Mouse (Mus musculus) forebrain, embryonic 15.5 days (tissue): Measurements from ENCODE around the gene Chchd3. TPM values are rescaled to one million over a fixed set of nuclear protein-coding genes. Genes with fewer than 3 reads are reported as not detected.

Source experiments
- ATAC-seq: fragments of 200-750 bp; cut with Nextera tagmentation; replicated peaks from 2 replicates; pipeline ENCODE4 v1.8.0; 2017; ENCODE audit warnings: mild to moderate bottlenecking, moderate TSS enrichment, moderate library complexity
- H3K27ac ChIP-seq: fragments of 300-500 bp; sonication (generic); replicated peaks from 2 replicates; pipeline ENCODE4 v1.5.1; 2015; ENCODE audit warnings: mild to moderate bottlenecking, inconsistent platforms
- H3K27me3 ChIP-seq: fragments of 300-500 bp; sonication (generic); 2 replicates; pipeline ENCODE4 v1.6.1; 2015; ENCODE audit warnings: inconsistent platforms
- H3K36me3 ChIP-seq: fragments of 300-500 bp; sonication (generic); 2 replicates; pipeline ENCODE4 v1.6.1; 2015; ENCODE audit warnings: mild to moderate bottlenecking, inconsistent platforms
- H3K4me1 ChIP-seq: fragments of 300-500 bp; sonication (generic); 2 replicates; pipeline ENCODE4 v1.6.1; 2015; ENCODE audit warnings: inconsistent platforms
- H3K4me2 ChIP-seq: fragments of 300-500 bp; sonication (generic); replicated peaks from 2 replicates; pipeline ENCODE4 v1.6.1; 2015; ENCODE audit warnings: mild to moderate bottlenecking, inconsistent platforms
- H3K4me3 ChIP-seq: fragments of 300-500 bp; sonication (generic); 2 replicates; pipeline ENCODE4 v1.5.1; 2015; ENCODE audit warnings: mild to moderate bottlenecking, inconsistent platforms
- H3K9ac ChIP-seq: fragments of 300-500 bp; sonication (generic); replicated peaks from 2 replicates; pipeline ENCODE4 v1.6.1; 2015; ENCODE audit warnings: mild to moderate bottlenecking, inconsistent platforms
- H3K9me3 ChIP-seq: fragments of 300-500 bp; sonication (generic); 2 replicates; pipeline ENCODE4 v1.6.1; 2016; ENCODE audit warnings: inconsistent platforms
- WGBS: fragments of 180-500 bp; shearing (Covaris S2); methylation state at CpG from one replicate; pipeline ENCODE4 v1.1.7; 2015; ENCODE audit warnings: mixed read lengths; 5-methylcytosine and 5-hydroxymethylcytosine counted together
- polyA plus RNA-seq: library from polyadenylated mRNA; unstranded; fragments of >200 nt; fragmentation: Nextera tagmentation; extraction: Ambion mirVana; gene quantifications from 2 replicates; pipeline ENCODE4 v1.2.1, GENCODE M21; 2015

Chchd3 gene
- polyA plus RNA-seq: 129 and 134 TPM in 2 replicates

DNA sequence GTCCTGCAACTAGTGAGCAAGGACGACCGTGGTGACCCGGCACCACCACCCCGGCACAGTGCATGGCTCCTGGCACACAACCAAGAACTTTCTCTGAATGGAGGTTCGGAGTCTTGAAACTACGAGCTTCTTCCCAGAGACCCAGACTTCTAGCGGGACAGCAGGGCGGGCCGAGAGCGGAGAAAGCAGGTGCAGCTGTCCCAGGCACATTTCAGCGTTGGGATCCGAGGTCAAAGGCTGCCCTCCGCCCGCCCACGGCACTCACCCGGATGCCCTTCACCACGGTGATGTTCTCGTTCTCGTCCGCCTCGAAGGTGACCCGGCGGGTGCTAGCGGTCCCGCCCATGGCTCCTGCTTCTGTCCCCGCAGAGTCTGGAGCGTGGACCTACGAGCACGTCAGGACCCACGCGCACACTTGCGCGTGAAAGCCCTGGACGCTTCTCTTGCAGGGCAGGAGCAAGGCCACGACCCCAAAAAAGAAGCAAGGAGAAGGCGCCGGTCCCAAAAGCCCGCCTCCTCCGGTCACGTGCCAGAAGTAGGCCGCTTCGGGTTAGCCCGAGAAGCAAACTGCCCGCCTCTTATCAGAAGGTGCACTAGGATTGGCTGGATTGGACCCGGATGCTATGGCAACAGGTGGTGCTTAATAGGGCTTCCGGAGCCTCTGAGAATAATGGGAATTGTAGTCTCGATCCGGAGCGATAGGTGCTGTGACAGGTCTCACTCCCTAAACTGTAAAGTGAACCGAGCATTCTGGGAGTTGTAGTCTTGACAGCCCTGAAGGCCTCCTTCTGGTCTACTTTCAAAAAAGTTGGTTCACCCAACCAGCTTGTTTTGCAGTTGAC, at the start of gene Chchd3:
Gene Chchd3 (minus strand): TSS at position 526 of the 842 bp plus-strand sequence.
- Histone ChIP-seq H3K36me3 (peaks cover 2% of the 10 kb centered on the region; the same call in 1 of the 2 replicates), H3K4me2 (peak within 1 kb of the TSS; percentile 76), H3K9me3 (no peaks in the 10 kb centered on the region), H3K9ac (peak within 1 kb of the TSS; percentile 76), H3K27ac (peak within 1 kb of the TSS; percentile 51; the same call in 1 of the 2 replicates), H3K4me3 (peak within 1 kb of the TSS; percentile 84), H3K4me1 (peaks cover 17% of the 10 kb centered on the region), H3K27me3 (no peaks in the 10 kb centered on the region)
- ATAC-seq: peak; percentile 100
- WGBS: under 1% methylated on average over 50 of the region's 50 CpGs

- Histone ChIP-seq H3K9me3 (no peaks in the 10 kb centered on the region), H3K4me3 (no peak overlapping the region)
Measured at GRCm38 (mm10) chr6:33104661-33105060, 44.6 kb upstream of the Chchd3 start.

DNA sequence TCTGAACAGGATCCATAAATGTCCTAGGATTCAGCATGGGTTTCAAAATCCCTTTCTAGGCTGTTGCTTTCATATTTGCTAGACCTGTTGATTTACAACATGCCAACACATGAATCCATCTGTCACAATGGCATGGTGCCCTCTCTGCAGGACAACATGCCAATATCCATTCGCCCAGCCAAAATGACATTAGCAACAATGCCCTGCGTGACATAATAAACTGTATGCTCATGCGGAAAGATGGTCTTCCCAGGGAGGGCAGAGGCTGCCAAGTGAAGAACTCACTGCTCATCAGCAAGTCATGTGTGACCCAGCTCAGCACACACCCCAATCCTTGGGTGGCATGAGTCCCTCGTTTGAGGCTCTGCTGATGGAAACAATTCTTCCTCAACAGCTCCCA, 38.8 kb upstream of the Chchd3 start:
- WGBS: 62% methylated on average over 4 of the region's 4 CpGs
- no peaks in the 10 kb centered on the region for H3K9me3 ChIP-seq

More at GRCm38 (mm10) chr6:33104661-33105060, 44.6 kb upstream of the Chchd3 start:
- Histone ChIP-seq H3K36me3 (no peaks in the 10 kb centered on the region), H3K4me2 (no peak overlapping the region), H3K9ac (no peak overlapping the region), H3K27ac (no peak overlapping the region), H3K4me1 (no peaks in the 10 kb centered on the region), H3K27me3 (no peaks in the 10 kb centered on the region)
- 85% methylated on average over 6 of the region's 6 CpGs for WGBS
- ATAC-seq: no peak

DNA sequence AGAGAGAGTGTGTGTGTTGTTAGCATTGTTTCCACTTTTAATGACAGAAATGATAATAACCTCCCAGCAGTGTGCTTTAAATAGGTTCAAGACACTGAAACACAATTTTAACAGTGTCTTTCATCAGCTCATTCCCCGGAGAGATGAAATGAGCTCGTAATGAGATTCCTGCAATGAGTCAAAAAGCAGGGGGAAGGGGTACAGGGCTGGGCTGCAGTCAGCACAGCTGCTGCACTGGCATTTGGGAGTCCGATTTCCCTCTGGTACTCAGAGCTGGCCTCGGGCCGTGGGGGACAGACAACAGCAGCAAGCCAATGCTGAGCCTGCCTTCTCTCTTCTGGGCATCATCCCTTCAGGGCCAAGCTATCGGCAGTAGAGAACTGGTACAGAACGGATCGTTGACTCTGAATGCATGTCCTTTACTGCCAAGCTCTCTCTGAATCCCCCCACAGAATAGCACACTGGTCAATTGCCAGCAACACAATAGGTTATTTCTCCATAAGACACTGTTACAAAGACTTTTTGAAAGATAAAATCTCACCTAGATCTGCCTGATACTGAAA, 34.7 kb upstream of the Chchd3 start:
- no peak overlapping the region for H3K4me3 ChIP-seq
- no peaks in the 10 kb centered on the region for H3K4me1 ChIP-seq
- 21% methylated on average over 8 of the region's 8 CpGs for WGBS
- no peak overlapping the region for H3K4me2 ChIP-seq
- H3K27me3 ChIP-seq: no peaks in the 10 kb centered on the region
- ATAC-seq: no peak
- H3K27ac ChIP-seq: no peak overlapping the region; the same call in 1 of the 2 replicates
- no peak overlapping the region for H3K9ac ChIP-seq
- H3K36me3 ChIP-seq: no peaks in the 10 kb centered on the region
- H3K9me3 ChIP-seq: no peaks in the 10 kb centered on the region

More for the DNA sequence above, 38.8 kb upstream of the Chchd3 start:
- Histone ChIP-seq H3K9ac (no peak overlapping the region), H3K4me3 (no peak overlapping the region), H3K4me2 (no peak overlapping the region), H3K27ac (no peak overlapping the region), H3K4me1 (no peaks in the 10 kb centered on the region), H3K27me3 (no peaks in the 10 kb centered on the region), H3K36me3 (no peaks in the 10 kb centered on the region)
- ATAC-seq: no peak

GRCm38 (mm10) chr6:33080186-33080585, 20.1 kb upstream of the Chchd3 start:
- H3K27ac ChIP-seq: no peak overlapping the region
- H3K4me3 ChIP-seq: no peak overlapping the region
- no peaks in the 10 kb centered on the region for H3K9me3 ChIP-seq
- no peaks in the 10 kb centered on the region for H3K4me1 ChIP-seq
- H3K9ac ChIP-seq: no peak overlapping the region
- H3K4me2 ChIP-seq: no peak overlapping the region
- ATAC-seq: no peak
- 82% methylated on average over 1 of the region's 1 CpGs for WGBS
- H3K27me3 ChIP-seq: no peaks in the 10 kb centered on the region
- H3K36me3 ChIP-seq: no peaks in the 10 kb centered on the region

GRCm38 (mm10) chr6:33078260-33078936, 18.3 kb upstream of the Chchd3 start:
- Histone ChIP-seq H3K9ac (no peak overlapping the region), H3K4me1 (no peaks in the 10 kb centered on the region), H3K4me3 (no peak overlapping the region), H3K27me3 (no peaks in the 10 kb centered on the region), H3K9me3 (no peaks in the 10 kb centered on the region), H3K27ac (no peak overlapping the region), H3K36me3 (no peaks in the 10 kb centered on the region), H3K4me2 (no peak overlapping the region)
- 90% methylated on average over 19 of the region's 19 CpGs for WGBS
- ATAC-seq: no peak

DNA sequence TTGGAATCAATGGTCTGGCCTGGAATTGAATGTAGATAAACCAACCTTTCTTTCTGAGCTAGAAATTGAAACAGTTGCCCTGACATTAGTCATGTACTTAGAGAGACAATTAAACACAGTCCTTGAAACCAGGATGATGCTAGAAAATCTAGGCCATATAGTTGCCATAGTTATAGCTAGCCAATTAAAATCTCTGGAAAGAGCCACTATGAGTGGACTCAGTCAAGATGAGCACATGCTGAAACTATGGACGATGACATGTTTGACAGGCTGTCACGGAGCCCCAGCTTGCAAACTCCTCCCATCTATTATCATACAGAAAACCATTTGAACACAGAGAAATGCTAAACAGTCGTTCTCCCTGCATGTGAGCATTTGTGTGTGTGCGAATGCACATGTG, 6.4 kb upstream of the Chchd3 start:
- Histone ChIP-seq H3K9ac (no peak overlapping the region), H3K4me3 (no peak overlapping the region), H3K27me3 (no peaks in the 10 kb centered on the region), H3K9me3 (no peaks in the 10 kb centered on the region), H3K4me2 (no peak overlapping the region), H3K4me1 (no peaks in the 10 kb centered on the region), H3K27ac (no peak overlapping the region), H3K36me3 (no peaks in the 10 kb centered on the region)
- ATAC-seq: no peak
- 60% methylated on average over 4 of the region's 4 CpGs for WGBS

- no peak overlapping the region for H3K27ac ChIP-seq
- peaks cover 17% of the 10 kb centered on the region for H3K4me1 ChIP-seq
- H3K4me2 ChIP-seq: peak overlapping the region; percentile 76
- H3K36me3 ChIP-seq: peaks cover 7% of the 10 kb centered on the region; the same call in 1 of the 2 replicates
- peak overlapping the region; percentile 76 for H3K9ac ChIP-seq
- no peak for ATAC-seq
- H3K27me3 ChIP-seq: no peaks in the 10 kb centered on the region
- H3K9me3 ChIP-seq: no peaks in the 10 kb centered on the region
- 37% methylated on average over 7 of the region's 7 CpGs for WGBS
- peak overlapping the region; percentile 84 for H3K4me3 ChIP-seq
Measured at GRCm38 (mm10) chr6:33059276-33059675, 784 bp downstream of the Chchd3 start.

GRCm38 (mm10) chr6:33056392-33056791, 3.7 kb downstream of the Chchd3 start:
- H3K27me3 ChIP-seq: no peaks in the 10 kb centered on the region
- H3K4me2 ChIP-seq: no peak overlapping the region
- no peak overlapping the region for H3K9ac ChIP-seq
- no peak overlapping the region for H3K27ac ChIP-seq
- peaks cover 17% of the 10 kb centered on the region for H3K4me1 ChIP-seq
- 85% methylated on average over 4 of the region's 4 CpGs for WGBS
- H3K9me3 ChIP-seq: no peaks in the 10 kb centered on the region
- peaks cover 10% of the 10 kb centered on the region; the same call in 1 of the 2 replicates for H3K36me3 ChIP-seq
- no peak for ATAC-seq
- H3K4me3 ChIP-seq: no peak overlapping the region

- Histone ChIP-seq H3K4me1 (peaks cover 17% of the 10 kb centered on the region), H3K9me3 (no peaks in the 10 kb centered on the region), H3K36me3 (peaks cover 10% of the 10 kb centered on the region; the same call in 1 of the 2 replicates), H3K27ac (no peak overlapping the region), H3K9ac (no peak overlapping the region), H3K4me2 (no peak overlapping the region), H3K4me3 (no peak overlapping the region), H3K27me3 (no peaks in the 10 kb centered on the region)
- no peak for ATAC-seq
- 96% methylated on average over 4 of the region's 4 CpGs for WGBS
Measured at GRCm38 (mm10) chr6:33055663-33056062, 4.4 kb downstream of the Chchd3 start.

- H3K4me2 ChIP-seq: no peak overlapping the region
- no peaks in the 10 kb centered on the region for H3K27me3 ChIP-seq
- H3K4me3 ChIP-seq: no peak overlapping the region
- peaks cover 10% of the 10 kb centered on the region; the same call in 1 of the 2 replicates for H3K36me3 ChIP-seq
- no peaks in the 10 kb centered on the region for H3K9me3 ChIP-seq
- H3K9ac ChIP-seq: no peak overlapping the region
- no peak for ATAC-seq
- 98% methylated on average over 4 of the region's 4 CpGs for WGBS
- H3K27ac ChIP-seq: no peak overlapping the region
- peaks cover 18% of the 10 kb centered on the region for H3K4me1 ChIP-seq
Measured at GRCm38 (mm10) chr6:33054946-33055345, 5.1 kb downstream of the Chchd3 start.

- Histone ChIP-seq H3K9ac (no peak overlapping the region), H3K36me3 (peaks cover 13% of the 10 kb centered on the region; the same call in 1 of the 2 replicates), H3K27me3 (no peaks in the 10 kb centered on the region), H3K4me2 (no peak overlapping the region), H3K4me3 (no peak overlapping the region), H3K9me3 (no peaks in the 10 kb centered on the region), H3K4me1 (peaks cover 3% of the 10 kb centered on the region; the same call in 1 of the 2 replicates), H3K27ac (no peak overlapping the region)
- no peak for ATAC-seq
- WGBS: 94% methylated on average over 2 of the region's 2 CpGs
Measured at GRCm38 (mm10) chr6:33051642-33052041, 8.4 kb downstream of the Chchd3 start.
